Mouse (Mus musculus) gastrocnemius, postnatal 25 days (tissue): Measurements from ENCODE around the gene Gm3164. TPM values are rescaled to one million over a fixed set of nuclear protein-coding genes. Genes with fewer than 3 reads are reported as not detected.
"Not testable (repeated sequence)": the region's sequence is repeated elsewhere in the genome, so short reads cannot be mapped to it uniquely, and the experiment has no call there.

Source experiments
- DNase-seq: peaks from one replicate; pipeline ENCODE4 v3.0.0; 2022
- long read RNA-seq, 2 experiments: library from polyadenylated mRNA; stranded (forward); transcript quantifications; one replicate each; pipeline ENCODE4 v2.0.0; 2021
- total RNA-seq, 2 experiments: library from RNA; stranded (reverse); gene quantifications; 1 replicate in 1 of 2; 2 replicates in 1 of 2; pipeline ENCODE4 v1.2.3; 2021

The Gm3164 gene
- not detected for total RNA-seq
- long read RNA-seq, experiment 1, result 0 reads
- long read RNA-seq, experiment 2, result 0 reads

GRCm38 (mm10) chr14:4414965-4415835, at the start of gene Gm3164:
Gm3164 (plus strand) TSS chr14:4415448.
- peak; percentile 74 for DNase-seq

- DNase-seq, result not testable (repeated sequence)
These were observed 46.3 kb upstream of the Gm3164 start for GRCm38 (mm10) chr14:4368991-4369390.

- not testable (repeated sequence) for DNase-seq
These were observed 45.6 kb upstream of the Gm3164 start for GRCm38 (mm10) chr14:4369691-4370090.

- DNase-seq, result not testable (repeated sequence)
These were observed 37.4 kb upstream of the Gm3164 start for GRCm38 (mm10) chr14:4377871-4378270.

GRCm38 (mm10) chr14:4385606-4386005, 29.6 kb upstream of the Gm3164 start:
- not testable (repeated sequence) for DNase-seq

- DNase-seq, result not testable (repeated sequence)
These were observed 22.3 kb upstream of the Gm3164 start for GRCm38 (mm10) chr14:4392841-4393530.

GRCm38 (mm10) chr14:4397226-4397625, 18.0 kb upstream of the Gm3164 start, which contains the start of gene Gm3159:
Gm3159 (plus strand) TSS chr14:4397526.
- DNase-seq, result not testable (repeated sequence)

- DNase-seq, result not testable (repeated sequence)
These were observed 16.6 kb upstream of the Gm3164 start for GRCm38 (mm10) chr14:4398624-4399023.

- not testable (repeated sequence) for DNase-seq
These were observed 15.0 kb upstream of the Gm3164 start for GRCm38 (mm10) chr14:4400115-4400789.

GRCm38 (mm10) chr14:4401245-4401644, 14.0 kb upstream of the Gm3164 start:
- DNase-seq, result not testable (repeated sequence)

- not testable (repeated sequence) for DNase-seq
These were observed 11.4 kb upstream of the Gm3164 start for GRCm38 (mm10) chr14:4403840-4404239.

- DNase-seq, result not testable (repeated sequence)
These were observed 5.3 kb upstream of the Gm3164 start for GRCm38 (mm10) chr14:4409939-4410338.

- not testable (repeated sequence) for DNase-seq
These were observed 15.4 kb downstream of the Gm3164 start, which contains the start of gene Gm3173 for GRCm38 (mm10) chr14:4430692-4431091. Gm3173 (plus strand) TSS chr14:4430992.

- DNase-seq, result not testable (repeated sequence)
These were observed 66.2 kb downstream of the Gm3164 start, which contains the start of gene Gm3182 for GRCm38 (mm10) chr14:4481445-4481844. Gm3182 (plus strand) TSS chr14:4481745.

Other genes starting within 250 kb of the Gm3164 start
- gene Gm2974, start 232.9 kb upstream of the Gm3164 start, total RNA-seq, result not detected
- not detected for gene Gm3138, start 165.8 kb upstream of the Gm3164 start, total RNA-seq
- gene Gm3149, start 98.2 kb upstream of the Gm3164 start, total RNA-seq, result not detected
- not detected for gene 2610042L04Rik, start 80.7 kb upstream of the Gm3164 start, total RNA-seq
- not detected for gene Gm3159, start 17.9 kb upstream of the Gm3164 start, total RNA-seq
- not detected for gene Gm3173, start 15.5 kb downstream of the Gm3164 start, total RNA-seq
- gene Gm3182, start 66.3 kb downstream of the Gm3164 start, total RNA-seq, result not detected
- not detected for gene Gm3047, start 140.0 kb downstream of the Gm3164 start, total RNA-seq
- not detected for gene Gm8159, start 216.9 kb downstream of the Gm3164 start, total RNA-seq
- gene Gm3239, start 248.7 kb downstream of the Gm3164 start, total RNA-seq, result not detected